Mouse (Mus musculus) spleen, postnatal 10 days (tissue): ENCODE measurements around the gene Myt1l.

ENCODE experiments used
- DNase-seq, 2 experiments: peaks; one replicate each; pipeline ENCODE4 v3.0.0; 2021 to 2022; ENCODE audit warnings: low spot score in 2 of 2

The Myt1l gene

DNA sequence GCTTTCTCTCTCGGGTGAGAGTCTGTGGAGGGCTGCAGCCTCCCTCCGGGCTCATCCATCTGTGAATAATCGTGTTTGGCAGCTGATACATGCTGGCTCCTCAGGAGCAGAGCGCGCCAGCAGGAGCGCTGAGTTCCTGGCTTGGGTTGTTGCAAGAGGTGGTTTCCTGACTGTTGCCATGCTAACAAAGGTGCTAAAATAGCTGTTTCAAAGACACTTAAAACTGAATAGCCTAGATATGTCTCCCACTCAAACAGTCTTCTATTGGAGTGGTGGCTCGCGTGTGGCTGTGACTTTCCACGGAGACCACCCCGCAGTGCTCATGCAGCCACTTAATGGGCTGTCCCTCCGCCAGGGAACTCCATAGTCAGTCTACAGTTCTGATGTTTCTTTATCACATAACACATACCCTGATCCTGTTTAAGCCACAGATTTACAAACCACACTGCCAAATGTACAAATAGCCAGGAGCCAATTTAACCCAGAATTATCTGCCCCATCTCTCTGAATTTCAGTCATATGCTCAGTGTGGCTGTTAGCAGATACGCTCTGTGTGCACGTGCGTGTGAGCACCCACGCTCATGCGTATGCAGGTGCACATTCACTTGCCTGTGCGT, 195.6 kb downstream of the Myt1l start:
- DNase-seq, result no peak

DNA sequence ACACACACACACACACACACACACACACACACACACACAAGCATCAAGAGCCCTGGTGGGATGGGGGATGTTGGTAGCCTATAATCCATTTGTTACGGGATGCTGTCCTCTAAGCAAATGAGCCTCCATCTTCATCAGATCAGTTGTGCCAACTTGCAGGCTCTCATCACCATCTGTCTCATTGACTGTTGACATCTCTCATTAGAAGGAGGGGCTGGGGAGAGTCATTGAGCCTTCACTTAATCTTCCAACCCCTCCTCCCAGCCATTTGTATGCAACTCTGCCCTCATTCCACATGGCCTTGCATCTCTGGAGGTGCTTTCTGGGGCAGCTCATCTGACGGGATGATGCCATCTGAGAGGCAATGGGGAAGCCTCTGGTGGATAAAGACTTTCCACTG, 200.1 kb downstream of the Myt1l start:
- no peak for DNase-seq

DNA sequence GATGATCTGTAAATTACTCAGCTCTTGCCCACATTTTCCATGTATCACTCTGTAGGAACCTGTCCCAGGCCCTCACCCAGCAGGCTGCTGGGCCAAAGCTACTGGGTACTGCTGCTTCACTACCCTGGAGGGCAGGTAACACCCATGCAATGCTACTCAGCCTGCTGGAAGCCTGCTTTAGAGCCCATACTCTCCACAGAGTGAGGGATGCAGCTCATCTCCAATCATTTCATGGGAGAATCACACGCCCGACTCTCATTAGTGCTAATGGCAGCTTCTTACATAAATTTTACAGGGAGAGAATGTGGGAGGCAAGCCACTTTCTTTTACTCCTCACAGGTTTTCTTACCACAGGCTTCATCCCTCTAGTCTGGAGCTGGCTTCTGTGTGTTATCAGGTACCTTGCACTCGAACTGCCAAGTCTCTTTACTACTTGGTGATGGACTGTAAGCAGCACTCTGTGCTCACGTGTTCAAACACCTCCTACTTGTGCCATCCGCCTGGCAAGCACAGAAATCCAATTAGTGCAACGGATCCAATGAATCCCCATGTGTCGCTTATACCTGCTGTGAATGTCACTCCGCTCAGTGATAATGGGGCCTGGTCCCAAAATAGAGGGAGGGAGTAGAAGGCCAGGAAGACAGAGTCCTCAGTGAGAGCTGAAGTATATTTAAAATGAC, 212.3 kb downstream of the Myt1l start:
- DNase-seq, result no peak

DNA sequence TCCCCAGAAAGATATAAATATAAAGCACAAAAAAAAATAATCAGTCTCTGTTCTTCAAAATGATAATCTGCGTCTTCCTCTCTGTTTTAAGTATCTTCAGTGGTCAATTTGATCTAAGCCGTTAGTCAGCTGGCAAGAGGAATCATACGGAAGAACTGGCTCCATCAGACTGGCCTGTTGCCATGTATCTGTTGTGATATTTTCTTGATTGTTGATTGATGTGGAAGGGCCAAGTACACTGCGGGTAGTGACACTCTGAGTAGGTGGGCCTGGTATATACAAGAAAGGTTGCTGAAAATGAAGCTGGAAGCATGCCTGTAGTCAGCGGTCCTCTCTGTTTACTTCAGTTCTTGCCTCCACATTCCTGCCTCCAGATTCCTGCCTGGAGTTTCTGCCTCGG, 213.0 kb downstream of the Myt1l start:
- DNase-seq, result no peak

DNA sequence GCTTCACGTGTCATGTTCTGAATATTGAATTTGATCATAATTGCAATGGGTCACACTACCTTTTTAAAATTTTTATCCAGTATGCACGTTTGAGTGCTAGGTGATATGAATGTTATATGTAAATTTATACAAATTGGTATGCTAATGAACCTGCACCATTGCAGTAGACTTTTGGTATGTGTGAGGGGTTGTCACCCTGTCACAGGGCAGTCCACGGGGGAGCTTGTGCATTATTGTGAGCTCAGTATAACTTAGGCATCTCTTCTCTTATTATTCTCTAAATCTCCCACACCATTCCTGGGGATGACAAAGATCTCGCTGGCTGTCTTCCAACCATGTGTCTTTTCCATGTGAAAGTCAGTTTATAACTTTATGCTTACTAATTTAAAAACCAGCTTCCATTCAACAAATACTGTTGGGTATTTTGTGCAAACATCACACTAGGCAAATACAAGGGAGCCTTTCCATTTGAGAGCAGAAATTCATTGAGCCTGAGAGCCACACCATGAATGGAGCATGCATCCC, 222.5 kb downstream of the Myt1l start:
- DNase-seq, result no peak

DNA sequence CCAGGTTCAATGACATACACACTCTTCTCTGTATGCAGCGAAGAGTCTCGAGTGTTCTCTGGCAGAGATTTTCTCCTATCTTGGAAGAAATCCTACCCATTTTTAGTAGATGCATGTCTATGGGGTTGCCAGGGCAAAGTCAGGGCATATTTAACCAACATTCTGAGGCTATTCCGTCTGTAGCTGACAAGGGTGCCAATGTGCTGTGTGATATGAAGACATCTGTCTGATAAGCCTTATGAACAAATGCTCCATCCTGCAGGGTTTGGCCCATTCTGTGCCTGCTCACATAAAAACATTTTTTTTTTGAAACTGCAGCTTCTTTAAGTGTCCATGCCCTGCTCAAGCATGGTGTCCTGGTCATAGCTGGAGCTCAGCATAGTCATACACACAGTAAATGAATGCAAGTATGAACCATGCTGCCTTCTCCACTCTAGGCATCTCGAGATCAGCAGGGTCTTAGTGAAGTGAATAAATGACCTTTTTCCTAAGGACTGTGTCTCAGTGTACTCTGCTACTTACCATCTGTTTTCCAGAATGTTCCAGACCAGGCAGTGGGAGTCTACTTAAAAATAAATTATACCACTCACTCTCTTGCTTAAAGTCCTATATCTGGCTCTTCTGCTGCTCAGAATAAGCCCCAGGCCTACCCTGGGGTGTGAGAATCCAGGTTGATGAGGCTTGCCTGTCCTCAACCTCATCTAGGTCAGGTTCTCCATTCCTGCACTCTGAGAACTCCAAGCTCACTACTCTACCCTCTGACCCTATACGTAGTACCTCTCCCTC, 227.1 kb downstream of the Myt1l start:
- DNase-seq, result no peak

DNA sequence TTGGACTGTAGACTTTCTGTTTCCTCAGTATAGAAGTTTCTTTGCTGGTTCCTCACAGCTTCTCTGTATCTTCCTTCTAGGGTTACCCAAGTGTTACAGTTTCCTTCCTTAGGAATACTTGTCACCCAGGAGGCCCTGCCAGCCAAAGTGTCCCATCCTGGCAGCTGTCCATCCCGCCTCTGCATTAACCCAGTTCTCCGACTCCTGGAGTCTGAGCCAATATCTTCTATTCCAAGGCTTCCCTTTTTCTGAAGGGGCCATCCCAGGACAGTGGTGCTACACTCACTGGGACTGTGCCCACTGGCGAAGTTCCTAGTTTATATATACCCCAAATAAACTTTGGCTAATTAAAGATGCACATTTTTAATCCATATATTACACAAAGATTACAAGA, 227.7 kb downstream of the Myt1l start:
- DNase-seq, result no peak

DNA sequence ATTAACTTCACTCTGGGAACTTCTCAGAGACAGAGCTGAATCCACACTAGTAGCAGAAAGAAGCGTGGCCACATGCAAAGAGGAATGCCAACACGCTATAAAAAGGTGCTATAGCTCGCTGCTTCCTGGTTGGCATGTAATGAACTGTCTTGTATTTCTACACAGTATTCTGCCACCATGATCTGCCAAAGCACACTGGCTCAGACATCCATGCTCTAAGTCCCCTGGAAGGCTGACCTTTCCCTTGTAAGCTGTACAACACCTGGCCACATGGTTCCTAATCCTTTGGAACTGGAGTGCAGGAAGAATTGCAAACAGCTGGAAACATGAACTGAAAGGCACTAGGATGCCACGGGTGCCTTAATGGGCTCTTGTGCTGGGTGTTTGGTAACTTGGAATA, 232.4 kb downstream of the Myt1l start:
- DNase-seq, result no peak

DNA sequence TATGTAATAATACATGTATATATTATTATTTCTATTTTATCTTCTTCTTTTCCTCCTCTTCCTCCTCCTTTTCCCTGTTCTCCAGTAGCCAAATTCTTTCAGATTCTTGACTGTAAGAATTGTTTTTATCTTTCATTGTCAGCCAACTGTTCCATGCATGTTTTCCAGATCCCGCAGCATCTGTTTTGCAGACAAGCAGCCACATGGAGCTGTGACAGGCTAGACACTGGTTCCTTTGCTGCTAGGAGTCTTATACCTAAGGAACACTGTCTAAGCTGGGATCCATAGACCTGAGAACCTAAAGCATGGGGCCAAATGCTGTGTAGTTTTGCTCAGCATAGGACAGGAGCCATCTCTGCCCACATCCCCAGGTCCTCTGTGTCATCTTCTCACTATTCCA, 238.0 kb downstream of the Myt1l start:
- DNase-seq, result no peak

DNA sequence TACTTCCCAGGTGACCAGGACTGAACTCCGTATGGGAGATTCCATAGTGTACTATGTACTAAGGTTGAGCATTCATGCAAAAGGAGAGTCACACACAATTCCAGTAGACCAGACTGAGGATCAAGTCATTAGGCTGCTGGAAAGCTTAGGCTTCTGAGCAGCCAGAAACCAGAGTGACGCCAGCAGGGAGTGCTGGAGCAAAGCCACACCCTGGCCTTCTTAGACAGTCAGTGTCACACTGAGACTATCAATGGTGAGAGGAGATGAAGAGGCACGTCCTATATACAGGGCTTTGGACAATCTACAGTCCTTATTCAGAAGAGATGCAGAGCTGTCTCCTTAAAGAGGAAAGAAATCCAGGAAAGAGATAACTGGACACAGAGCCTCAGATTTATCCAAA, 243.6 kb downstream of the Myt1l start:
- DNase-seq, result no peak

DNA sequence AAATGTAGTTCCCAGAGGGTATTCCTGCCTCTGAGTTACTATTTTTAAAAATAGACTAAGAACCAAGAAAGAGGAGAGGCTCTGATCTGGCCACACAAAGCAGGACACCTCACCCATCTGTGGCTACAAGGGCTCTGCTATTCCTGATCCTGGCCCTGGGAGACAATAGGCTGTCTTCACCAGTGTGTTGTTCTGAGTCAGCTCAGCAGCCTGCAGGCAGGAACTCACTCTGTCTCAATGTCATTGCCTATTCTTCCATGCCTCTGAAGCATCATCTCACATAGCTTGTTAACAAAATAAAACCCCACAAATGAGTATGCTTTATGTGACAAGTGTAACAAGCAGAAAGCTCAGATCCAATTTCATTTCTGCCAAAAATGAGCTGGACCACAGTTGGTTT, 244.2 kb downstream of the Myt1l start:
- DNase-seq, result no peak

DNA sequence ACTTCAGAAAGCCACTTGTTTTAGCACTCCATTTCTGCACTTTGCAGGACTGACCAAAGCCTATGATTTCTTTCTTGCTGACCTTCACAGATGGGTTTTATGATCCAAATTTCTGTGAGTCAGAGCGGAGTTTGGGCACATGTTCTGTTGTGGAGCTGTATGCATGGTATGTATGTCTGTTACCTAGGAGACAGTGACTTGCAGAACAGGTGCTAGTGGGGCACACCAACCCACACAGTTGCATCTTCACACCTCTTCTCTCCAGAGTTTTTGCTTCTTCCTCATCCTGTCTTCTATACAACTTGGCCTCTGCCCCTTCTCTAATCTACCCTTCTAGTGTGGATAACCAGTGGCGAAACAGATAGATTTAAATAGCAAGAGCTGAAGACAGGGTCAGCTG, 250.7 kb downstream of the Myt1l start:
- DNase-seq, result no peak

DNA sequence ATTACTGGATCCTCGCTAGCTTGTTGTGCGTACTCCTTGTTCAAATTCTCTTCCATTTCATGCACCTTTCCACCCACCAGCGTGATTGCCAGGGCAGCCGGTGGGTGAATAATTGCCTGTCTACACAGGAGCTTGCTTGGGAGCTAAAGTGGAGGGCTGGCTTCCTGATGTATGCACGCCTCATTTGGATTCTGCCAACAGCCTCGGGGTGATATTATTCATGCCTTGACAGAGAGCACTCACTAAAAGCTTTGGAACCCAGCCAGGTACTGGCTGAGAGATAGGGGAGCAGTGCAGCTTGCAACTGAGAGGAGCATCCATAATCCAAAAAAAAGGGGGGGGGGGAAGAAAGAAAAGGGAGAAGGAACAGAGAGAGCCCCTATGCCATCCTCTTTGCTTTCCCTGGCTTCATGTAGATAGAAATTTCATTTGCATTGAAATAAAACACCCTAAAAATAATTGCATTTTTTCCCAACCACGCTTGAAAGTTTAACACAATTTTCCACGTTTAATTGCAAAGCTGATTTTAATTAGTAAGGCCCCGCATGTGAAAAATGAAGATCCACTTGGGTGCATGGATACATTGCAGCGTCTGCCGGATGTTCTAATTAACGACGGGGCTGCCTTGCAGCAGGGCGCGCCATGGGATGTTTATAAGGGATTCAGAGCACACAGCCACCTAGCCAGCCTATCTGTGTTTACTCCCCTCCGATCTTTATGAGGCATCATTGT, 261.3 kb downstream of the Myt1l start:
- no peak for DNase-seq

DNA sequence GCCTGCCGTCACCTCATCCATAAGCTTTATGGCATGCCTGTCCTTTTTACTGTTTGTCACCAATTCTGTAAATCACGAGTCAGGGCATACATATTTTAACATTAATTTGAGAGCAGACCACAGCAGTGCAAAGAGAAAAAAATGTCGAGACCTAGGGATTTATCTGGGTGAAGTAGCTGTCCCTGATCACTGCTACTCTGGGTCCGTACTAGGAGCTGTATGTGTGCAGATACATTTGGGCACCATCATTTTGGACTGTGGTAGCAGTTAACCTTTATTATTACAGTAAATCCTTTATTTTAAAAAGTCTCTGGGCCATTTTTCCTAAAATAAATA, 261.8 kb downstream of the Myt1l start:
- DNase-seq, result no peak

DNA sequence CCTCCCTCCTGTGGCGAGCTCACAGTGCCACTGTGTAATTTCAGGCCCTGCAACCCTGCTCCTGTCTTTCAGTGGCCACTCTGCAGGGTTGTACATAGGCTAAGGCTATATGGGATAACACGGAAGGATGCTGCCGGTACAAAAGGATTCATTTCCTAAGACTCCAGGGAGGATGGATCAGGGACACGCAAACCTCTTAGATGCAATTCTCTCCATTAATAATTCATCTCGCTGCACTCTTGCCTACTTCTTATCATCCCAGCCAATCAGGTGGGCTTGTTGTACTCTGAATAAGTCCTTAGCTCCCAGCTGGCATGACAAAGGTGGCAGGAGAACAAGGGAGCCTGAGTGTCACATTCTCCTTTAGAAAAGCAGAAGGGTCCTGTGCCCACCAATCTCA, 264.8 kb downstream of the Myt1l start:
- DNase-seq, result no peak

DNA sequence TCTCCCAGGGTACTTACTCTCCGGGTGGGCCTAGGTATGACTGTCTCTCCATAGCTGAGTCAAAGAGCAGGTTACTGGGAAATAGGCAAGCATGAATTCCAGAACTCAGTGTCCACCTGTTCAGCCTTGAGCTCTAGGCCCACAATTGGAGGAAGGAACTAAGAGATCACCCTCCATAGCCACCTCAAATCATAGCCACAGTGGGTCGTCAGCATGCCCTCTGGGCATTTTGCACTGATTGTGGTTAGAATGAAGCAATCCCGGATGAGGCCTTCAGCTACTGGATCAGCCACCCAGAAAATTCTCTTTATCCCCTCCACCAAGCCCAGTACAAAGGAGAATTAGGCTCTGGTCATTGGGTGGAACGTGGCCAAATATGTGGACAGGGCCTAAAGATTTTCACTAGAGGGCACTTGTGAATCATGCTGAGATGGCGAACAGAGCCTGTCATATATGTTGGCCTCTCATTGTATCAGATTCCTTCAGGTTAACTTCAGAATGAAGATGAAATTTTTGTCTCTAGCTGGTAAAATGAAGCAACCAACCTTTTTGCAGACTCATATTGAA, 267.0 kb downstream of the Myt1l start:
- no peak for DNase-seq

DNA sequence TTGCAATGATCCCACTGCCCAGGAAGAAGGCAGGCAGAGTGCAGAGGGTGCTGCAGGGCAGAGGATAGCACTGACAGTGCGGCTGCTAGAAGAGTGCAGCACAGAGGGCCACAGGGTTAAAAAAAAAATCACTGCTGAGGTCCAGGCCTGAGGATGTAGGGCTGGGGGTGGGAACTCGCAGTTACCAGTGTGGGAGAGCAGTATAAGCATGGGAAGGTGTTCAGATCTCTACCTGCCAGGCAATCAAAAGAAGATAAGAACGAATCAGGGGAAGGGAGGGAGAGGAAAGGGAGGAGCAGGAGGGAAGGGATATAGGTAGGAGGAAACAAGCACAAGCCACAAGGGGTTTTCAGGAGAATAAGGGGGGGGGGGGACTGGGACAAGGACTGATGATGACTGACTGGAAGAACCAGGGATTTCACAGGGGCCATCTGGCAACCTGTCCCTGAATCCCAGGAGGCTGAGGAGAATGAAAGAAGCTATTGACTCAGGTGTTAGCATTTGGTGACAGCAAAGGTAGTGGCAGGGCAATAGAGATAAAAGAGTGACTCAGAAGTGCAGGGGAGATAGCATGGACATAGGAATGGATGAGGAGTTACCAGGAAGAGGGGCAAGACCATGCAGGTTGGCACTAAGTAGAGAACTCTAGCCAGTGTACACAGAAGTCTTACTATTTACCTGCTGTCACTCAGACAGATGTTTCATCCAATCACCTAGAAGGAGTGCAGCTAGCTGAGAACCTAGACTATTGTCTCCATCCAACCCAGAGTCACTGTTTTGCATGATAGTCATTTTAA, 270.6 kb downstream of the Myt1l start:
- no peak for DNase-seq

DNA sequence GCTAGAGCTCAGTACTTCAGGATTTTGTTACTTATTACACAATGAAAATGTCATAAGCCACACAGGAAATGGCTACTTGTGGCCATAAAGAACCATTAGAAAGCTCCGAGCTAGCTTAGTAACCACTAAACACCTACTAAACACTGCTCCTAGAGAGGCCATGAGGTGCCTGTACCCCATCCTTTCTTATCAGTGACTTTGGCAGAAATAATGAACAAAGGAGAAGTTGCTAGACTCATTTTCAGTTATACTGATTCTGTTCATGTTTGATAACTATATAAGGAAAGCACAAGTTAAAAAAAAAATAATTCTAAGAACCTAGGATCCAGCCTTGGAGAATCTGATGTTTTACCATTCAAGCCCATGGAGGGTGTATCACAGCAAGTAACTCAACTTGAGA, 278.2 kb downstream of the Myt1l start:
- no peak for DNase-seq

DNA sequence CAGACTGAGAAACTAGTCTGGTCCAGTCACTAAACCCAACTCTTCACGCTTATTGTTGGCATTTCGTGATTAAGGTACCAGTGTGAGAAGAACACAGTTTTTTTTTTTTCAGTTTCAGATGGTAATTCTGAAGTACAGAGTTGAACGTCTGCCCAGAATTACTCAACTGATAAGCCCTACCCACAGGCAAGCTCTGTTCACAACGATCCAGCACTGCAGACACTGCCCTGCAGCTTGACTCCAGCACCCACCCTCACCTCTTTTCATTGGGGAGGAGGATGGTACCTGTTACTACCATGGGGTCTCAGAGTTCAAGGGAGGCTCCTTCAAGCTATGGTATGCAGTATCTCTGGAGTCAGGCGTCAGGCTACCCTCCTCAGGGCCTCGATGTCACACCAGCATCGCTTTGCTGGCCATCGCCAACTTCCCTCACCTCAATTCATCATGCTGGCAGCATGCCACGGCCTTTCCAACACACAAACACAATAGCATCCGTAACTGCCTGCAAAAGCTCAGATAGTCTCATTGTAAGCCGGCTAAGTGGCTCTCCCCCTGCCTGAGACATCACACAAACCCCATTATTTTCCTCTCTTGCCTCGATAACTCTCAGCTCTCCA, 281.5 kb downstream of the Myt1l start:
- no peak for DNase-seq

DNA sequence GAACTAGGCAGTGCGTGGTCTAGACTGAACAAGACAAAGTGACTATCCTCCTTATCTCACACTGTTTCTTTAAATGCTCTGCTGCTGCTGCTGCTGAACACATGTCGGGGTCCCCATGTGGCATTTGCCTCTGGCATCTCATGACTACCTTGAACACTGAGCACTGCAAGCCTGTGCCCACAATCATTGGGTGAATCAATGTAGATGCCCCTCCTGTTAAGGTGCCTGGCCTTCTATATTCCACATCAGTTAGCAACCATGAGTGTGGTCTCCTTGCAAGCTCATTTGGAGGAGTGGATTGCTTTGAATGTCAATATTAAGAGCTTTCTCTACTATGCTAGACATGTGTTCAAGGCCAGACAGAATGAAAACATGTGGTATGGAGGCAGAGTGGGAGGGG, 287.3 kb downstream of the Myt1l start:
- no peak for DNase-seq

DNA sequence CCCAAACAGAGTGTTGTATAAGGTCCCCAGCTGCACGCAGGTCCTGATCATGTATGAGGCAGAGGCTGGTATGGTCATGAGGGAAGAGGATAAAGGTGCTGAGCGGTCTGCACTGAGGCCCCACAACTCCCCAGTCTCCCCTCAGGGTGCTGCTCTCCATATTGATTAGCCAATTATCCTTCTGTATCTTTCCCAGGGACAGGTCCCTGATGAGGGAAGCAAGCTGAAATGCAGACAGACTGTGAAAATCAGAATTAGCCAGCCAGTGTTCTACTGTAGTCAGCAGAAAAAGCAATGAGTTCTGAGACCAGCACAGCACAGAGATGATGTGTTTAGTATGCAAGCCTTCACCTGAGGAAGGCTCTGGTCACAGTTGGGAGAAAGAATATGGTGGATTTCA, 287.9 kb downstream of the Myt1l start:
- DNase-seq, result no peak
